Mouse (Mus musculus) lung, adult 18-20 months (tissue): ENCODE measurements around the gene Ipo4.

Experiments
- DNase-seq, 2 experiments: peaks; one replicate each; pipeline ENCODE4 v3.0.0; 2022; ENCODE audit warnings: mixed read lengths in 2 of 2

Gene Ipo4

DNA sequence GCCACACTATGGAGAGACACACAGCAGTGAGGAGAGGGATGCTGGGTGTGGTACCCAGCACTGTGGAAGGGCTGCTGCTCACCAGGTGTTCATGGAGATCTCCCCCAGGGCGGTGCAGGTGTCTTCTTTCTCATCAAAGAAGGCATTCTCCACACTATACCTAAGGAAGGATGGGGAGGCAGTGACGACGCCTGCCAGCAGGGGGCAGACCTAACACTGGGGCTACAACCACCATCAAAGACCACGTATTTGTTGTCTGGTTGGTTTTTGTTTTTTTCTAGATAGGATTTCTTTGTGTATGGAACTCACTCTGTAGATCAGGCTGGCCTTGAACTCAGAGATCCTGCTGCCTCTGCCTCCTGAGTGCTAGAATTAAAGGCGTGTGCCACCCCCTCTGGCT is 6.4 kb downstream of the Ipo4 start:
- DNase-seq: peak; percentile 38 to 47

DNA sequence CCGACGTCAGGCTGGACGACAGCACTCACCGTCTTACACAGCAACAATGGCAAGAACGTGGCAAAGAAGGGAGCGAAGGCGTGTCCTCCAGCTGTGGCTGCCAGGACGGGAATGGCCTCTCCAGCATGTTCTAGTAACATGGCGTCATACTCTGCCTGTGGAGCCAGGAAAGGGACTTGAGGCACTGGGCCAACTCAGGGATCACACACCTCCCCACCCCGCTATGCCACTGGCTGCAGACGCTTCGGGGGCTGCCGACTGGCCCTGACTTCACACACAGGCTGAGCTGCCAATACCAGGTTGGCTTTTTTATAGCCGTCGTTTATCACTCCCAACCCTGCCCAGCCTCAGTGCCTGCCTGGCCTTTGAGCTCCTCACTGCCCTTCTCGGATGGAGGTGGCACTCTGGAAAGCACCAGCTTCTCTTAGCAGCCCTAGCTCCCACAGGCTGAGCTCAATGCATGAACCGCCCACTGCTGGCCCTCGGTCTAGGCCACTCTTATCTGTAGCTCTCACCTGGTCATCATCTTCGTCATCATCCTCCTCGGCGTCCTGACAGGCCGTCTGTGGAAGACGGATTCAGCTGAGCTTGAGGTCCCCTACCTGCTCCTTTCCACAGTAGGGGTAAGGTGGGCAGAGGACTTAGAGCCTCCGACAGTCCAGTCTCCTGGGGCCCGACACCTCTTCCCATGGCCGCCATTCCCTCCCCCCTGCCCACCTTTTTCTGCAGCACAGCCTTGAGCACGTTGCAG is 7.5 kb downstream of the Ipo4 start:
- no peak for DNase-seq

DNA sequence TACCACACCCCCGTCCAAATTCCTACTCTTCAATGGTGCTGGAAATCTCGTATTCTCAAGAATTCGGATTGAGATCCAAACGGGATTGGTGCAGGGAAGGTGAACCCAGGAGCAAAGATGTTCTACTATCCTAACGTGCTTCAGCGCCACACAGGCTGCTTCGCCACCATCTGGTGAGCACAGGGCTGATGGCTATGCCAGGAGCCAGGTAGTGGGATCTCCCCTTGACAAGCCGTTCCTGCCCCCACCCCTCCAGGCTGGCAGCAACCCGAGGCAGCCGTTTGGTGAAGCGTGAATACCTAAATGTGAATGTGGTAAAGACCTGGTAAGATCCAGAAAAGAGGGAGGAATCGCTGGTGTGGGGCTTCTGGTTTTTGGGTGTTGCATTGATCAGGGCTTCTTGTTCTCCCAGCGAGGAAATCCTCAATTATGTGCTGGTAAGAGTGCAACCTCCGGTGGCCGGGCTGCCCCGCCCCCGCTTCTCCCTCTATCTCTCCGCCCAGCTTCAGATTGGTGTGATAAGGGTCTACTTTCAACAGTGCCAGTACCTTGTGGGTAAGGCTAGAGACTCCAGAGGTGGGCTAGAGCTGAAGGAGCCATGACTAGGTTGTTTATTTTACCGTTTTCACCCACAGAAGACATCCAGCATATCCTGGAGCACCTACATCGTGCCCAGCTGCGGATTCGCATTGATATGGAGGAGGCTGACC is 17.1 kb downstream of the Ipo4 start:
- DNase-seq: no peak

DNA sequence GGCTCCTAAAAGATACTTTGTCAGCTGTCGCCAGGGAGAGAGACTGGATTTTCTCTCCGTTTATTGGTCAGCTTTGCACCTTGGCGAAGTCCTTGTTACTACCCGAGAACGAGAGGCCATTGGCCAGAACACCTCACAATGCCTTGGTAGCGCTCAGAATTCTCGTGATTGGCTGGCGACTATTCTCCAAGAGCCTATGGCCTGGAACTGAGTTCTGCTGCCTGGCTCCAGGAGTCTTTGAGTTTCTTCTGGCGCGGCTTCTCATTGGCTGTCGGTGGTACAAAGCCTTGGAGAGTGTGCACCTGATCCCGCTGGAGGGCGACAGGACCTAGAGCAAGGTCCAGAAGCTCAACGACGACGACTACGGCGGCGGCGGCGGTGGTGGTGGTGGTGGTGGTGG is 17.9 kb downstream of the Ipo4 start, which contains the start of gene Rec8:
Rec8 (plus strand) TSS at position 216 of the 400 bp plus-strand sequence.
- DNase-seq: peak; percentile 59 to 67

DNA sequence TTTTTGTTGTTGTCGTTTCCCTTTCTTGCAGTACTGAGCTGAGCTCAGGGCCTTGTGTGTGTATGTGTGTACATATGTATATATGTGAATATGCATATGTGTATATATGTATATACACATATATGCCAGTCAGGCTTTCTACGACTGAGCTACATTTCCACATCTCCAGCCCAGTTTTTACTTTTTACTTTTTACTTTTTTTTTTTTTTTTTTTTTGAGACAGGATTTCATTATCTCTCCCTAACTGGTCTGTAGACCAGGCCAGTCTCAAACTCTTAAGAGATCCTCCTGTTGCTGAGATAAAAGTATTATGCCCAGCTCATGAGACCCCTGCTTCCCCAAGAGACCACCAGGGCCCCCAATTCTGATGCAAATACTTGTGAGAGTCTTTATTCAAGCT is 18.9 kb downstream of the Ipo4 start:
- no peak for DNase-seq

DNA sequence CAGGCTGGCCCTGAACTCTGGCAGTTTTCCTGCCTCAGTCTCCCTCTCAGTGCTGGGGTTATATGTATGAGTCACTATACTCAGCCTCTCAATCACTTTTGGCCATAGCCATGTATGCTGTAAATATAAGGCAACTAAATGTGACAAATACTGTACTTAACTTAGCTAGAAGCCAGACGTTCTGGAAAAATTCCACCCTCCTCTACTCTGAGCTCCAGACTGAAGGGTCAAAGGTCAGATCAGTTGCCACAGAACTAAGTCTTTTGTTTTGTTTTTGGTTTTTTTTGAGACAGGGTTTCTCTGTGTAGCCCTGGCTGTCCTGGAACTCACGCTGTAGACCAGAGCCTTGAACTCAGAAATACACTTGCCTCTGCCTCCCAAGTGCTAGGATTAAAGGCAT is 19.9 kb downstream of the Ipo4 start:
- DNase-seq: no peak

DNA sequence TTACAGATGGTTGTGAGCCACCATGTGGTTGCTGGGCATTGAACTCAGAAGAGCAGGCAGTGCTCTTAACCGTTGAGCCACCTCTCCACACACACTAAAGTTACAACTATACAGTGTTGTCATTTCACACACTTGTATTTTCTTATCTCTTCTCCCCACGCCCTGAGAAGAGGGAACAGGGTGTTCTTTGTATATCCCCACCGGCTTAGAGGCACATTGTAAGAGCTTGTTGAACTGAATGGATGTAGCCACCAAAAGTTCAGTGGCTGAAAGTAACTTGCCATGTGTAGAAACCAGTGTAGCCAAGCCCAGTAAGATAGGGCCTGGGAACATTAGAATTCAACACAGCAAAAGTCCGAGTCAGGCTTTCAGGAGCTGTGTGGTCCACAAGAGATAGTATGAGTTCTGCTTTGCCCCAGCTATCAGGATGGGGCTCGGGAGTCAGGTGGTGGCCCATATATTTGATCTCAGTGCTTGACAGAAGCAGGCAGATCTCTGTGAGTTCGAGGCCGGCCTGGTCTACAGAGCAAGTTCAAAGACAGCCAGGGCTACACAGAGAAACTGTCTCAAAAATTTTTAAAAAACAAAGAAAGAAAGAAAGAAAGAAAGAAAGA is 21.1 kb downstream of the Ipo4 start:
- no peak for DNase-seq

DNA sequence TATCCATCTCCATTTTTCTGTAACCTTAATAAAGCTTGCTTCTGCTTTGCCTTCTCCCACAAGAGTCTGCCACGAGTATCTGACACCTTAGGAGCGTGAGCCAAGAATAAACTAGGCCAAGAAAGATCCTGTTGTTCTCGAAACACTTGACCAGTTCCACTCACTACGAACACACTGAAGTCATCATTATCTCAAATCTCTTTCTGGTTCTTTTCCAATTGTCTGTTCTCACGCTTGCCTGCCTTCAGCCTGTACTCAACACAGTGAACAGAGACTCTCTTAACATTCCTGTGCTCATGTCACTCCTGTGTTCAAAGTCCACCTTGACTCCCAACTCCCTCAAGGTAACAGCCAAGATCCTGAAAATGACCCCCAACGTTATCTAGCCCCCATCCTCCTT is 22.4 kb downstream of the Ipo4 start:
- no peak for DNase-seq

DNA sequence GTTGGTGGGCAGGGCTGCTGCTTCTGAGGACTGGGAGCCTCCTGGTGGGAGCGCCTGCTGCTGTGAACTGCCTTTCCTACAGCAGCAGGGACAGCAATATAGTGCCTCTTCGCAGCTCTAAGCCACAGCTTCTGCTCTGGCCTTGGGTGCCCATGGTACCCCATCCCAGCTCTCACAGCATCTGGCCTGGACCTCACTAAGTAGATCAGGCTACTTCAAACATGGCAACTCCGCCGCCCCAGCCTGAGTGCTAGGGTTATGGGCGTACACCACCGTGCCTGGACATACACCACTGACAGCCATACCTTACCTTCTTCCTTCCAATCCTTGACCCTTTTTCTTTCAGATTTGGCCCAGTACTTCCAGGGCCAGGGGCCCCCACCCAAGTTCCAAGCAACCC is 27.4 kb downstream of the Ipo4 start:
- no peak for DNase-seq

DNA sequence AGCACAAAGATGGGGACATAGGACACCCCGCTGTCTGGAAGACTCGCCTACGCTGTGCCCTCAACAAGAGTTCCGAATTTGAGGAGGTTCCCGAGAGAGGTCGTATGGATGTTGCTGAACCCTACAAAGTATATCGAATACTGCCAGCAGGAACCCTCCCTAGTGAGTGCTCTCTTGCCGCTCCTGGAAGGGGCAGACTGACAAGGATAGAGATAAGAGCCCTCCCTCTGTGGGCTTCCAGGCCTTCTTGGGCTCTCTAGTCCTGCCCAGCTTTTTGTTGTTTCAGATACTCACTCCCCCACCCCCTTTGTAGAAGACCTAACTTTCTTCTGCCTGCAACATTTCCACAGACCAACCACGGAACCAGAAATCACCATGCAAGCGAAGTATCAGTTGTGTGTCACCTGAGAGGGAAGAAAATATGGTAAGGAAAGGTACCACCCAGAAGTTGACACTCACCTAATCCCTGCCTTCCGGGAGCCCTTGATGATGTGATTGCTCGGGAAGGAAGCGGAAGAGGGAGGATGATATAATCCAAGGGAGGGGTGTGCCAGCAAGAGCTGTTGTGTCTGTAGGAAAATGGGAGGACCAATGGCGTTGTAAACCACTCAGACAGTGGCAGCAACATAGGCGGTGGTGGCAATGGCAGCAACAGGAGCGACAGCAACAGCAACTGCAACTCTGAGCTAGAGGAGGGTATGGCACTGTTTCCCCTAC is 29.9 kb downstream of the Ipo4 start:
- DNase-seq: no peak

DNA sequence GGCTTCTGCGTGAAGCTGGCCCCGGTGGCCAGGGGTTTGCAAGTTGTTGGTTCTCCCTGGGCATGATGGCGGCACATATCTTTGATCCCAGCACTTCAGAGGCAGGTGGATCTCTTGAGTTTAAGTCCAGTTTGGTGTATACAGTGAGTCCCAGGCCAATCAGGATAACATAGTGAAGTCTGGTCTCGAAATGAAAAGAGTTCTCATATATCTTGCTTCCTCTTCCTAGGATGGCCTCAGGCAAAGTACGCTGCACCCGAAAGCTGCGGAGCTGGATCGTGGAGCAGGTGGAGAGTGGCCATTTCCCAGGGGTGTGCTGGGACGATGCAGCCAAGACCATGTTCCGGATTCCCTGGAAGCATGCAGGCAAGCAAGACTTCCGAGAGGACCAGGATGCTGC is 30.9 kb downstream of the Ipo4 start:
- no peak for DNase-seq

DNA sequence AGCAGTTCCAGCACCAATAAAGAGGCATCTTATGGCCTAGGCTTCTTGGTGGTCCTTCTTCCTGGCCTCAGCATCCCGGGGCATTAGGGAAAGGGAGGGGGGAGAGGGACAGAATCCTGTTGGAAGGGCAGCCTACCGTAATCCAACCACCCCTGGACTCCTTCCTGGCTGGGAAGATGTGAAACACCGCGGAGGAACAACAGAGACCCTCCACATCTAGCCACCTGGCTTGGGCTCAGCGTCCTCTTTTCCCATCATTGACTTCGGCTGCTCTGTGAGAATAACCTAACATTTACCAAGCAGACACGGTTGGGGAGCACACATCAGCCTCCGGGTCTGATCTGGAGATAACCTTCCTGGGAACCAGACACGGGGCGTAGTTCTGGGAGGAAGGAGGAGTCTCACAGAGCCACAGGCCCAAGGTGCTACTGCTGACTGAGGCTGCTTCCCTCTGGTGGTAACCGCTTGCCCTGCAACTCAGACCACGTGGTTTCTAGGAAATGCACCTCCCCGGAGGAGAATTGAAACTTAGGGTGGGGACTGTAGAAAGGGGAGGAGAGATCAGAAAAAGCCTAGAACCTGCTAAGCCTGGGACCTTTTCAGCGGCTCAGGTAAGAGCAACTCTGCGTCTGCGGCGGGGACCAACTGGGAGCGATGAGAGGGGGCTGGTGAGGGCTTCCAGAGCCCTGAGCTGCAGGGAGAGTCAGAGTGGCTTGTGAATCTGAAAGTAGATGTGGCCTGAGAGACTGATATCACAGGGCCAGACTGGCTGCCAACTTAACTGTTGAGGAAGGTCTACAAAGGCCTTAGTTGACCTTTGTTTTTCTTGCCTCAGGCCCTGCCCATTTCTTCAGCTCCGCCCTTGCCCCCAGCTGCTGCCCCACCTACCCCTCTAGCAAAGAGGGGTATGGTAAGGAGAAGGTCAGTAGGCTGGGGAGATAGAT is 31.9 kb downstream of the Ipo4 start:
- DNase-seq: peak; percentile 96 to 97

DNA sequence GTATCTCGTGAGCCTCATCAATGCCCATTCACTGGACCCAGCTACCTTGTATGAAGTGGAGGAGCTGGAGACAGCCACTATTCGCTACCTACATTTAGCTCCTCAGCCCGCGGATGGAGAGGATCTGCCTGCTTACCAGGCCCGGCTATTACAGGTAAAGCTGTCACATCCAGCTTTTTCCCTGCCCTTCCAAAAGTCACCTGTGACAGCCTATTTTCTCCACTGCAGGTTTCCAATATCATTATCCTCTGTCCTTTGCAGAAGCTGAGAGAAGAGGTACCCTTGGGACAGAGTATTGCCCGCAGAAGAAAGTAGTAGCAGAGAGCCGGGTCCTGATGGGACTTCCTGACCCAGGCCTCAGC is 32.5 kb downstream of the Ipo4 start, which contains the start of gene Irf9:
Irf9 (plus strand) TSS at position 301 of the 362 bp plus-strand sequence.
- no peak for DNase-seq

DNA sequence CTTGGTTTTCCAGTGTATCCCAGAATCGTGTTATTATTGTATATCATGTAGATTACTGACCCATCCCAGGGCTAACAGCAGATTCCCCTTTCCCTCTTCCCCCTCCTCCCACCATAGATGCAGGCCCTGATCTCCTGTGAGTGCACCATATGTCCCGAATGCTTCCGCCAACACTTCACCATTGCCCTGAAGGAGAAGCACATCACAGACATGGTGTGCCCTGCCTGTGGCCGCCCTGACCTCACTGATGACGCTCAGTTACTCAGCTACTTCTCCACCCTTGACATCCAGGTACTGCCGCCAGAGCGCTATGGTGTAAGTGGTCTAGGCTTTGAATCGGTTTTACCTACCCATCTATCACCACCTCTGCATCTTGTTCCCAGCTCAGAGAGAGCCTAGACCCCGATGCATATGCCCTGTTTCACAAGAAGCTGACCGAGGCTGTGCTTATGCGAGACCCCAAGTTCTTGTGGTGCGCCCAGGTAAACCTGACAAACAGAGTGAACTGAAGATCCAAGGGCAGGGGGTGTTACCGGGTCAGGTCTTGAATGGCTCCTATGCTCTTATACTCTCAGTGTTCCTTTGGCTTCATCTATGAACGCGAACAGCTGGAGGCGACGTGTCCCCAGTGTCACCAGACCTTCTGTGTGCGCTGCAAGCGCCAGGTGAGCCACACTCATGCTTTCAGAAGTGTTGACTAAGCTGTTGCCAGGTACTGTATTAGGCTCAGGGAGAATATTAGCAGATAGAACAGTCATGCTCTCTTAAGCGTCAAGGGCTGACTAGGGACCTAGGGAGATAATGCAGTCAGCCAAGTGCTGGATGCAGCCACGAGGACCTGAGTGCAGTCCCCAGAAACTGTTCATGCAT is 37.0 kb downstream of the Ipo4 start:
- DNase-seq: no peak

DNA sequence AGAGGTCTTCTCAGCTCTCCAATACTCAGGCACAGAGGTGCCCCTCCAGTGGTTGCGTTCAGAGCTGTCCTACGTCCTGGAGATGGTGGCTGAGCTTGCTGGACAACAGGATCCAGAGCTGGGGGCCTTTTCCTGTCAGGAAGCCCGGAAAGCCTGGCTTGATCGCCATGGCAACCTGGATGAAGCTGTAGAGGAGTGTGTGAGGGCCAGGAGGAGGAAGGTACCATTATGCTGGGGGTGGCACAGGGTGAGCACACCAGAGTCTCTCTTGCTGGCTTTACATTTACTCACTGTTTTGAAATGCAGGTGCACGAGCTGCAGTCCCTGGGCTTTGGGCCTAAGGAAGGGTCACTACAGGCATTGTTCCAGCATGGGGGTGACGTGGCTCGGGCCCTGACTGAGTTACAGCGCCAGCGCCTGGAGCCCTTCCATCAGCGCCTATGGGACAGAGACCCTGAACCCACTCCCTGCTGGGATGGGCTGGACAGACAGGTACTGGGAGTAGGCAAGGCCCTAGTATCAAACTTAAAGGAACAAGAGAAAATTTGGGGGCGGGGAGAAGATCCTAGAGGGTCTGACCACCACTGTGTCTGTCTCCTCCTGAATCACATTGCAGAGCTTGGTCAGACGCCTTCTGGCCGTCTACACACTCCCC is 39.6 kb downstream of the Ipo4 start:
- DNase-seq: no peak

DNA sequence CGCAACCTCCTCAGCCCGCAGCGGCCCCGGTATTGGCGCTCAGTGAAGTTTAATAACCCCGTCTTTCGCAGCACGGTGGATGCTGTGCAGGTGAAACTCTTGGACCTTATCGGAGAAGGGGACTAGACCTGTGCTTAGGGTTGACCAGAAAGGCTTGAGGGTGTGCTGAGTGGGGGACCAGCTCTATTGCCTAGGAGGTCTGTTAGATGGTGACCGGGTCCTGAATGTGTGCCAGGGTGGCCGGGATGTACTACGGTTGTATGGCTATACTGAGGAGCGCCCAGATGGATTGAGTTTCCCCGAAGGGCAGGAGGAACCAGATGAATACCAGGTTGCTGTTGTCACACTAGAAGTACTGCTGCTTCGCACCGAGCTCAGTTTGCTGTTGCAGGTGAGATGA is 43.5 kb downstream of the Ipo4 start:
- no peak for DNase-seq

DNA sequence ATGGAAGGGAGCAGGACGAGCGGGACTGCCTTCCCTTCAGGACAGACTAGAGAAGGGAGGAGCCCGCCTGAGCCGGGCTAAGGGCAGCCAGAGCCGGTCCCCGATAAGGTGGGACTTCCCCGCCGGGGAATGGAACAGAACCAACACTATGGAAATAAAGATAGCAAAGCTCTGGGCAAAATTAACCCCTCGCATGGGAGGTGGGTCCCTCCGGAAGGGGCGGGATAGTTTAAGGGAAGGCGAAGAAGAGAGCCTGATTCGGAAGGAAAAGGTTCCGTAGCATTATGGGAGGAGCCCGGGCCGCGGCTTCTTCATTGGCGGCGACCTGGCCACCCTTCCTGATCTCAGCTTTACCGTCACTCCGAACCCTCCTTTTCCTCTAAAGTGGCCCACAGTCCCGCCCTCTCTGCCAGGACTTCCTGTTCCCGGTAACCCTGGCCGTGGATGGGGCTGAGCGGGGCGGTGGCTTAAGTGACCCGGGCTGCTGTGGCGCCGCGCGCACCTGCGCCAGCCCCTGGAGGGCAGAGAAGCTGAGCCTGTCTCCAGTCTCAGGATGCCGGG is 44.3 kb downstream of the Ipo4 start, which contains the start of gene Rnf31:
Rnf31 (plus strand) TSS at position 378 of the 561 bp plus-strand sequence.
- DNase-seq: peak; percentile 99

DNA sequence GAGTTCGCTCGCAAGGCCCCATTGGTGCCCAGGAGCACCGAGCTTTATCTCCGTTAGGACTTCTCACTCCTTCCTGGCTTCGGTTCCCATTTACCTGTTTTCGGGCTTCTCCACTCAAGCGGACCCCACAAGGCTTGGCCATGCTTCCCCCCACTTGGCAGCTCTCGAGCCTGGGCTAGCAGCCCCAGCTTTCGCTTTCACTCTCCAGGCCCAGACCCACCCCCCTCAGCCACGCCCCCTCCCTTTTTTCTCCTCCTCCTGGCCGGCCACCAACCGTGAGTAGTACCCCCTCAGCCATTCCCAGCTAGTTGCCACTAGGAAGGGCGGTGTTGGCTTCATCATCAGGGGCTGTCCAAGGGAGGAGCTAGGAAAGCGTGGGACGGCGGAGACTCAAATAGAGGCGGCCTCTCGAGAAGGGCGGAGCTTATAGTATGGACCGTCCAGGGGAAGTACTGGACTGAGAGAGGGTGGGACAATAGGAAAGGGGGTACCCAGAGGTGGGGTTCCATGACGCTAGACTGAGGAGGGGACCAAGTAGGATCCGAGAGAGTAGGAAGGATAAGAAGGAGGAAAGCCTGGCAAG is 44.9 kb downstream of the Ipo4 start, which contains the start of gene Psme2:
Psme2 (minus strand) TSS at position 366 of the 583 bp plus-strand sequence.
- peak; percentile 99 for DNase-seq

DNA sequence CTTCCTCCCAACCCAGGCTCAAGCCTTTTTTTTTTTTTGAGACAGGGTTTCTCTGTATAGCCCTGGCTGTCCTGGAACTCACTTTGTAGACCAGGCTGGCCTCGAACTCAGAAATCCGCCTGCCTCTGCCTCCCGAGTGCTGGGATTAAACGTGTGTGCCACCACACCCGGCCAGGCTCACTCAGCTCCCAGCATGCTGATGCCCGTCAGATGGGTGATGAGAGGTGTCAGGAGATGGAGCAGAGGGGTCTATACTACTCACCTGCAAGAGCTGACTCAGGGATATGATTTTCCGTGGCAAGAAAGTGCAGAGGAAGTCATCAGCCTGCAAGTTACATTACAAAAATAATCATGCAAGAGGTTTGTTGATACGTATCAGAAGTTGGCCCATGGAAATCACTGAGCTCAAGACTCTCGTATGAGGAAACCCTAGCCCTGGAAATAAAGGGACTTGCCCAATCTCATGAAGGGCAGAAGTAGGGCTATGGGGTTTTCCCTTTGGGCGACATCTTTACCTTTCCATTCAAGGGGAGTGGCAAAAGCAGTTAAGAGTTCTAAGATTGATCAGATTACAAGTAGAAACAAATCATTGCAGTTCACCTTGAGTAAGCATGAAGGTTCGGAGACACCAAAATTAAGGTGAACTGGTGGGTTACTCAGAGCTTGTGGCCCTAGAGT is 45.8 kb downstream of the Ipo4 start:
- no peak for DNase-seq
